Mouse (Mus musculus): ENCODE results near the gene Nxf7.
"Not testable (repeated sequence)": the region's sequence is repeated elsewhere in the genome, so short reads cannot be mapped to it uniquely, and the experiment has no call there.

DNA sequence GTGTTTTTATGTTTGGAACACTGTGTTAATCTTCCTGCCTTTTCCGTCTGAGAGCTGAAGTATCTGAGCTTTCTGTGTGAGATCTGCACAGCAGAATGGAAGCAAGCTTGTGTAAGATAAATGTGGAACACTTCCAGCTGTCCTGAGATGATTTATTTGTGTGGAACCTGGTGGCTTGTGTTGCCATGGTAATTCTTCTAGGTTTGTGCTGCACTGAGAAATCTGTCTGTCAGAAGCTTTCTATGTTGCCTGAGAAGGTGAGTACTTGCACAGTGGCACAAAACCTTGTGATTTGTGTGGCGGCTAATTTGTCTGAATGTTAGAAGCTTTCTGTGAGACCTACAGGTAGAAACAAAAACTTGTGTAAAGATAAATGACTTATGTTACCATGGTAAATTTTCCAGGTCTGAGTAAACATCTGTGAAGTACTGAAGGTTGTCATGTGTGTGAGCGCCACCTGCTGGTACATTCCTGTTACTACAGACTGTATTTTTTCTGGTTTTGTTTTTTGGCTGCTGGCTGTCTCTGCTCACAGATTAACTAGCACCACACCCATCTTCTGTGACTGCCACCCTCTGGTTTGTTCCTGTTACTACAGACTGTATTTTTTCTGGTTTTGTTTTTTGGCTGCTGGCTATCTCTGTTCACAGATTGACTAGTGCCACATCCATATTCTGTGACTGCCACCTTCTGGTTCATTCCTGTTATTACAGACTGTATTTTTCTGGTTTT, 2.9 kb upstream of the Nxf7 start:
- TF ChIP-seq CTCF (conservative IDR thresholded peaks at IDR 0.05; ENCODE audit: low read length) = peak; percentile 30
- not testable (repeated sequence) for TF ChIP-seq POU5F1, NANOG (IDR thresholded peaks at IDR 0.05; ENCODE audit: borderline replicate concordance, low read length)

All from E14TG2a.4 (cell line).